Mouse (Mus musculus): Measurements from ENCODE around the gene Sprr2a1. TPM values are rescaled to one million over a fixed set of nuclear protein-coding genes. Genes with fewer than 3 reads are reported as not detected.
A peak's percentile ranks its signal among the peaks of the same experiment; 100 is the strongest.
"Not testable (repeated sequence)": the region's sequence is repeated elsewhere in the genome, so short reads cannot be mapped to it uniquely, and the experiment has no call there.

Gene Sprr2a1
- not detected for total RNA-seq (2021)

- DNase-seq (ENCODE audit: low spot score); intact Hi-C loops (cut with DNase I): not testable (repeated sequence)
Measured at GRCm38 (mm10) chr3:92215569-92215968, at the start of gene Sprr2a1, which contains the start of gene Sprr2a2. TSS of gene Sprr2a1 (plus strand) at chr3:92215799. TSS of gene Sprr2a2 (plus strand) at chr3:92215920.

DNA sequence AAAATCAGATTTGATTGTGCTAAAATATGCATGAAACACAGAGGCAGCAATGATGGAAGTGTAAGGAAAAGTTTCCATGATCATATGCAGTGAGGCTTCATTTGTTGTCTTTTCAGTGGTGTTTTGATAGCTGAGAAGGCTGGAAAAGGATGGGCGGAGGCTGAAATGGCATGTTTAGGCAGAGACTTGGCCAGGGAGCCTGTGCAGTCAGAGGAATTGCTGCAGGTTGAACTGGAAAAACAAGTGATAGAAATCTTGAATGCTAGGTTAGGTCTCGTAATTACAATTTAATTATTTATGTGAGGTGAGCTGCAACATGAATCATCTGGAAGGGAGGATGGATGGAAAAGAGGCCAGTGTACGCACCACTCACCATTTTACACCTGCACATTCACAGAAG lies 45.8 kb upstream of the Sprr2a1 start:
- no peak for DNase-seq (ENCODE audit: low spot score)
- intact Hi-C loops (cut with DNase I) = no loop called here

DNA sequence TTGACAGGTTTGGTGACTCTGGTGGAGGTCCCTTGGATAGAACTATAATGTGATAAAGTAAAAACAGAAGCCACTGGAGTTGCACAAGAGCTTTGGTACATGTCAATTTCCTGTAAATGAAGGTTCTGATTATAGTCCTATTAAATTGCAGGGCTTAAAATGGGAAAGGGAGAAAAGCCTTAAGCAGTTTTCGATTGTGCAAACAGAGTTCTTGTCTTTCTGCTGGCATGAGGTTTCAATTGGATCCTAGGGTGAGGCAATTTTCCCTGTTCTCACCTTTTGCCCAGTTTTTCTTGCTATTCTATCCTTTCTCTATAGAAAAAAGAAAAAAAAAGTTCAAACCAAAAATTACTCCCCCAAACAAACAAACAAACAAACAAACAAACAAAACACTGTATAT lies 38.7 kb upstream of the Sprr2a1 start:
- no peak for DNase-seq (ENCODE audit: low spot score)
- intact Hi-C loops (cut with DNase I) = no loop called here

DNA sequence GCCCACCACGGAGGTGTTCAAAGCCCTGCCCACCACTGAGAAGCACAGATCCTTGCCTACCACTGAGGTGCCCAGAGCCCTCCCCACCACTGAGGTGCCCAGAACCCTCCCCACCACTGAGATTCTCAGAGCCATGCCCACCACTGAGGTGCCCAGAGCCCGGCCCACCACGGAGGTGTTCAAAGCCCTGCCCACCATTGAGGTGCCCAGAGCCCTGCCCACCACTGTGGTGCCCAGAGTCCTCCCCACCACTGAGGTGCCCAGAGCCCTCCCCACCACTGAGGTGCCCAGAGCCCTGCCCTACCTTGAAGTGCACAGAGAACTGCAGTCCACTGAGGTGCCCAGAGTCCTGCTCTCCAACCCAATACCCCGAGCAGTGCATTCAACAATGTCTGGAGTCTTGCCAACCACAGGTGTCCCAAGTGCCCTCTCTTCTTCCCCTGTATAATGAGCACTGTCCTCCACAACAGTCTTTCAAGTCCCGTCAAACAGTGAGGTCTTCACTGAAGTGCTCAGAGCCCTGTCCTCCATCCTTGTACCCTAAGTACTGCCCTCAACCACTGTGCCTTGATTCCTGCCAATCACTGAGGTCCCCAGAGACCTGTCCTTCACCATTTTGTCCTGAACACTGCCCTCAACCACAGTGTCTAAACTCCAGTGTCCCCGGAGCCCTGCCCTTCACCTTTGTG lies 19.9 kb upstream of the Sprr2a1 start:
- DNase-seq (ENCODE audit: low spot score) = no peak
- intact Hi-C loops (cut with DNase I) = no loop called here

- intact Hi-C loops (cut with DNase I); DNase-seq (ENCODE audit: low spot score): not testable (repeated sequence)
Measured at GRCm38 (mm10) chr3:92211133-92211925, 4.3 kb upstream of the Sprr2a1 start.

DNA sequence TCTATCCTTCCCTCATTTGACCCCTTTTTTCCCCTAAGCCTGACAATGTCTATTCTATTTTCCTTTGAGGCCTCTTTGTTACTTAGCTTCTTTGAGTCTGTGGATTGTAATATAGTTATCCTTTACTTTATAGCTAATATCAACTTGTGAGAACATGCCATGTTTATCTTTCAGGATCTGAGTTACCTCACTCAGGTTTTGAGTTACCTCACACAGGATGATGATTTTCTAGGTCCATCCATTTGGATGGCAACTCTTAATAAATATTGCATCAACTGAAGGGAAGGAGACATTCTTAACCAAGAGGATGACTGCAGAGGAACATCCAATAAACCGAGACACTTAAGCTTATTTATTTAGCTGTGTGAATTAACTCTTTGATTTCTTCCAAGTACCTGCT lies 3.5 kb upstream of the Sprr2a1 start:
- intact Hi-C loops (cut with DNase I); DNase-seq (ENCODE audit: low spot score): not testable (repeated sequence)

GRCm38 (mm10) chr3:92213651-92214050 lies 1.9 kb upstream of the Sprr2a1 start:
- intact Hi-C loops (cut with DNase I); DNase-seq (ENCODE audit: low spot score): not testable (repeated sequence)

DNA sequence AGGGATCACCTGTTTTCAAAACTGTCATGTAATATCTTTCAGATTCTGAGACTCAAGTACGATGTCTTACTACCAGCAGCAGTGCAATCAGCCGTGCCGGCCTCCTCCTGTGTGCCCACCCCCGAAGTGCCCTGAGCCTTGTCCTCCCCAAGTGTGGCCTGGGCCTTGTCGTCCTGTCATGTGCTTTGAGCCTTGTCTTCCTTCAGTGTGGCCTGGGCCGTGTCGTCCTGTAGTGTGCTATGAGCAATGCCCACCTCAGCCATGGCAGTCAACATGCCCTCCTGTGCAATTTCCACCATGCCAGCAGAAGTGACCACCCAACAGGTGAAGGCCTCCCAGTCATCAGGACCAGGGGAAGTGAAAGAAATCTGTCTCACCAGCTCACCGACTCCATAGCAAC lies 3.4 kb downstream of the Sprr2a1 start:
- intact Hi-C loops (cut with DNase I); DNase-seq (ENCODE audit: low spot score): not testable (repeated sequence)

DNA sequence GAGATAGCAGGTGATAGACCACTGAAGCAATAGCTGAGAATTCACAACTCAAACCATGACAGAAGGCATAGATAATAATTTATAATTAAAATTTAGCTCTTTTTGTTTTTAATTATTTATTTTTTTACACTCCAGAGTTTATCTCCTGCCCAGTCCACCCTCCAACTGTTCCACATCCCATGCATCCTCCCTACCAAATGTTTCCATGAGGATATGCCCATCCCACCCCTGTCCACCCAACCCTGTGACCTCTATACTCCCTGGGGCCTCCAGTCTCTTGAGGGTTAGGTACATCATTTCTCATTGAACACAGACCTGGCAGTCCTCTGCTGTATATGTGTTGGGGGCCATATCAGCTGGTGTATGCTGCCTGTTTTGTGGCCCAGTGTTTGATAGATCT lies 8.1 kb downstream of the Sprr2a1 start:
- DNase-seq (ENCODE audit: low spot score); intact Hi-C loops (cut with DNase I): not testable (repeated sequence)

- peak; percentile 0 for DNase-seq (ENCODE audit: low spot score)
- intact Hi-C loops (cut with DNase I) = not testable (repeated sequence)
Measured at GRCm38 (mm10) chr3:92227410-92227809, 11.8 kb downstream of the Sprr2a1 start.

DNA sequence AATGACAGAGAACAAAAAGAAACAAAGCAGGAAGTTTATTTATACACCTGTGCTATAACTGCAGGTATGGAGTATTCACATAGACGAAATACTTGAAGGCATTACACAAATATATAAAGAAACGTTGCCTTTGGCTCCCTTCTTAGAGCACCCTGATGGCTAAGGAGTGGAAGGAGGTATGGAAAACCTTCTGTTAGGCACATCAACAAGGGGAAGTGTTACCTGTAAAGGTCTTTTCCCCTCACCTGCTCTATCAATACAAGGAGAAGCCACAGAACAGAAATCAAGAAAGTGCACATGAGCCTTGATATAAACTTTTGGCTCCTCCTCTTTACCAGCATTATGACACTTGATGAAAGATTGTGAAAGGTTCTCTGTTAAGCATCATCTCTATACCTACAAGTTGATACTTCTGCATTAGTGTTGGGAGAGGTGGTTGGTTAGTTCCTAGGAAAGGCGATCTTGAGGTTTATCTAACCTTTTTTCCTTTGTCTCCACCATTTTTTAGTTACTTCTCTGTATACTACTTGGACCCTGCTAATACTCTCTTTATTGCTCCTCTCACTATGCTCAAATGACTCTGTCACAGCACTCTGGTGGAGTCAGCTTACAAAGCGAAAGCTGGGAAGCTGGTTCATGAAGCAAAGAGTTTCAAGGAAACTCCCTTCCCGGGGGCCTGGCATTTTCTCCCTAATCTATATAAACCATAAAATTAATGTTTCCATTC lies 21.0 kb downstream of the Sprr2a1 start:
- intact Hi-C loops (cut with DNase I); DNase-seq (ENCODE audit: low spot score): not testable (repeated sequence)

DNA sequence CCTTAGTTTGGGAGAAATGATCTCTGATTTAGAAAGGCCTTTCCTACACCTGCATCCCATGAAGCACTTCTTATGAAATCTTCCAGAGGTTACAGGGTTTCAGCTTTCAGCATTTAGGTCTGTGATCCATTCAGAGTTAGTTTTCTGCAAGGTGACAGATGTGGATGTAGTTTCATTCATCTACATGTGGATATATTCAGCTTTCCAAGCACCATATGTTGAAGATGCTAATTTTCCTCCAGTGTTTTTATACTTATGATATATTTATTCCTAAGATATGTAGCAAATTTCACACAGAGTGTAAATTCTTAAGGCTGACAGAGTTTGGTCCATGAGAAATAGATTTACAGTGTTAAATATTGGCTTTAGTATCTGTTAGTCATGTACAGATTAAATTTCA lies 23.1 kb downstream of the Sprr2a1 start:
- DNase-seq (ENCODE audit: low spot score); intact Hi-C loops (cut with DNase I): not testable (repeated sequence)

GRCm38 (mm10) chr3:92239197-92239596 lies 23.6 kb downstream of the Sprr2a1 start:
- intact Hi-C loops (cut with DNase I); DNase-seq (ENCODE audit: low spot score): not testable (repeated sequence)

- intact Hi-C loops (cut with DNase I); DNase-seq (ENCODE audit: low spot score): not testable (repeated sequence)
Measured at GRCm38 (mm10) chr3:92244833-92245232, 29.2 kb downstream of the Sprr2a1 start.

GRCm38 (mm10) chr3:92246245-92246644 lies 30.6 kb downstream of the Sprr2a1 start:
- DNase-seq (ENCODE audit: low spot score); intact Hi-C loops (cut with DNase I): not testable (repeated sequence)

- intact Hi-C loops (cut with DNase I); DNase-seq (ENCODE audit: low spot score): not testable (repeated sequence)
Measured at GRCm38 (mm10) chr3:92248494-92248893, 32.9 kb downstream of the Sprr2a1 start.

DNA sequence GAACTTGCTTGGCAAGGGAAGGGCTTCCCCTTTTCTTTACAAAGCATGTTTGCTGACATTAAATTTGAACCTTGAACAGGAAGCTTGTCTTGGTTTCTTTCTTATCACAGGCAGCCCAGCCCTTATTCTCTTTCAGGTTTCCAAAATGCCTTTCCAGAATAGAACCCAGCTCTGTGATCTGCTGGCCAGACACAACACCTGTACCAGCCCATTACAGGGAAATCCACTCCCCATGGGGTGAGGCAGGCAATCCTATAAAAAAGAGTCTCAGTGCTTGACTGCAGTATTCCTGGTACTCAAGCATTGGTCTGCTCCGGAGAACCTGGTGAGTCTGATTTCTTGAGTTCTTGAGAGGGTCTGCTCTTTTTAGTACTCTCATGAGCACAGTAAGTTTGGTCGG lies 34.9 kb downstream of the Sprr2a1 start:
- DNase-seq (ENCODE audit: low spot score); intact Hi-C loops (cut with DNase I): not testable (repeated sequence)

- intact Hi-C loops (cut with DNase I) = not testable (repeated sequence)
Measured at GRCm38 (mm10) chr3:92253860-92254259, 38.3 kb downstream of the Sprr2a1 start.

GRCm38 (mm10) chr3:92258526-92258925 lies 42.9 kb downstream of the Sprr2a1 start:
- DNase-seq (ENCODE audit: low spot score); intact Hi-C loops (cut with DNase I): not testable (repeated sequence)

More at GRCm38 (mm10) chr3:92253860-92254259, 38.3 kb downstream of the Sprr2a1 start:
- not testable (repeated sequence) for DNase-seq (ENCODE audit: low spot score)

GRCm38 (mm10) chr3:92263462-92263861 lies 47.9 kb downstream of the Sprr2a1 start:
- intact Hi-C loops (cut with DNase I); DNase-seq (ENCODE audit: low spot score): not testable (repeated sequence)

Data from heart, postnatal 25 days (tissue).